Mouse (Mus musculus): Measurements from ENCODE around the gene Smco2. TPM values are rescaled to one million over a fixed set of nuclear protein-coding genes. Genes with fewer than 3 reads are reported as not detected.

The Smco2 gene
- polyA plus RNA-seq, 1 experiment from 2014 or later: 0.31 TPM

- Histone ChIP-seq H3K27me3 (ENCODE audit: control insufficient read depth, insufficient read depth, low read length) (no peaks in the 10 kb centered on the region), H3K4me3 (ENCODE audit: control insufficient read depth in 1 of 2, insufficient read depth in 1 of 2, low read depth in 1 of 2, low read length in 2 of 2) (no peak overlapping the region), H3K9me3 (ENCODE audit: control insufficient read depth, low read length) (no peaks in the 10 kb centered on the region), H3K36me3 (ENCODE audit: control insufficient read depth, insufficient read depth, low read length) (peaks cover 7% of the 10 kb centered on the region; the same call in 1 of the 2 replicates), H3K9ac (ENCODE audit: low read length) (no peak overlapping the region), H3K4me2 (ENCODE audit: low read length) (no peak overlapping the region), H3K27ac (replicated peaks in 1 of 2; ENCODE audit: control insufficient read depth in 1 of 2, insufficient read depth in 1 of 2, low read depth in 2 of 2, low read length in 2 of 2) (no peak overlapping the region), H3K4me1 (ENCODE audit: control insufficient read depth in 2 of 2, insufficient read depth in 2 of 2, low read length in 2 of 2) (peaks cover 0 to 25% of the 10 kb centered on the region in 2 experiments; a peak in 3 of 4 replicates)
- 77% methylated on average over 6 of the region's 6 CpGs for WGBS
- no peak for ATAC-seq (ENCODE audit: insufficient number of reproducible peaks, insufficient read depth, low FRiP score, low read depth)
These were observed 68.4 kb downstream of the Smco2 start for GRCm38 (mm10) chr6:146918341-146918740.

Other genes with a start within 250 kb of the Smco2 start
- gene Med21, start 207.6 kb upstream of the Smco2 start, polyA plus RNA-seq (2014; fragmentation: Nextera tagmentation; extraction: Ambion mirVana): 153 and 156 TPM in 2 replicates
- gene Tm7sf3, start 207.3 kb upstream of the Smco2 start, polyA plus RNA-seq (2014; fragmentation: Nextera tagmentation; extraction: Ambion mirVana): 43.2 and 44.7 TPM in 2 replicates
- 43.1 and 43.2 TPM in 2 replicates for gene Stk38l, start 125.1 kb upstream of the Smco2 start, polyA plus RNA-seq (2014; fragmentation: Nextera tagmentation; extraction: Ambion mirVana)
- gene Arntl2, start 54.0 kb upstream of the Smco2 start, polyA plus RNA-seq (2014; fragmentation: Nextera tagmentation; extraction: Ambion mirVana): 2.1 and 3.7 TPM in 2 replicates
- 50.6 and 62.7 TPM in 2 replicates for gene Ppfibp1, start 38.4 kb downstream of the Smco2 start, polyA plus RNA-seq (2014; fragmentation: Nextera tagmentation; extraction: Ambion mirVana)
- gene 1700034J05Rik, start 104.3 kb downstream of the Smco2 start, polyA plus RNA-seq (2014; fragmentation: Nextera tagmentation; extraction: Ambion mirVana): 0.19 and 0.41 TPM in 2 replicates
- gene Rep15, start 182.5 kb downstream of the Smco2 start, polyA plus RNA-seq (2014; fragmentation: Nextera tagmentation; extraction: Ambion mirVana): 1.3 and 1.9 TPM in 2 replicates
- 146 and 153 TPM in 2 replicates for gene Mrps35, start 192.7 kb downstream of the Smco2 start, polyA plus RNA-seq (2014; fragmentation: Nextera tagmentation; extraction: Ambion mirVana)
- gene Mansc4, start 236.9 kb downstream of the Smco2 start, polyA plus RNA-seq (2014; fragmentation: Nextera tagmentation; extraction: Ambion mirVana): 0.24 TPM in 2 replicates
- gene Klhl42, start 241.3 kb downstream of the Smco2 start, polyA plus RNA-seq (2014; fragmentation: Nextera tagmentation; extraction: Ambion mirVana): 6.3 and 6.7 TPM in 2 replicates